Mouse (Mus musculus) lung, postnatal 0 days (tissue): ENCODE results near the gene Odaph. TPM values are rescaled to one million over a fixed set of nuclear protein-coding genes. Genes with fewer than 3 reads are reported as not detected.

Experiments used
- ATAC-seq: fragments of 200-750 bp; cut with Nextera tagmentation; 2 replicates; pipeline ENCODE4 v1.8.0; 2017; ENCODE audit warnings: moderate library complexity
- DNase-seq: peaks from one replicate; pipeline ENCODE4 v3.0.0-alpha.2; 2016; ENCODE audit warnings: low spot score
- H3K27ac ChIP-seq: fragments of 300-500 bp; sonication (generic); 2 replicates; pipeline ENCODE4 v1.5.1; 2014; ENCODE audit warnings: antibody characterized with exemption, mild to moderate bottlenecking, low read length, mixed read lengths
- H3K27me3 ChIP-seq: fragments of 300-500 bp; sonication (generic); replicated peaks from 2 replicates; pipeline ENCODE4 v1.6.1; 2014; ENCODE audit warnings: low read length, mixed read lengths; ENCODE audit not compliant: insufficient read depth
- H3K36me3 ChIP-seq: fragments of 300-500 bp; sonication (generic); 2 replicates; pipeline ENCODE4 v1.6.1; 2014; ENCODE audit warnings: low read length, mixed read lengths; ENCODE audit not compliant: insufficient read depth
- H3K4me1 ChIP-seq: fragments of 300-500 bp; sonication (generic); 2 replicates; pipeline ENCODE4 v1.6.1; 2014; ENCODE audit warnings: antibody characterized with exemption, low read depth, low read length, mixed read lengths; ENCODE audit not compliant: insufficient read depth
- H3K4me2 ChIP-seq: fragments of 300-500 bp; sonication (generic); replicated peaks from 2 replicates; pipeline ENCODE4 v1.6.1; 2014; ENCODE audit warnings: low read depth, mild to moderate bottlenecking, low read length, moderate library complexity, mixed read lengths
- H3K4me3 ChIP-seq: fragments of 300-500 bp; sonication (generic); 2 replicates; pipeline ENCODE4 v1.5.1; 2014; ENCODE audit warnings: low read depth, low read length
- H3K9ac ChIP-seq: fragments of 300-500 bp; sonication (generic); replicated peaks from 2 replicates; pipeline ENCODE4 v1.6.1; 2014; ENCODE audit warnings: low read depth, mild to moderate bottlenecking
- H3K9me3 ChIP-seq: fragments of 300-500 bp; sonication (generic); 2 replicates; pipeline ENCODE4 v1.6.1; 2016; ENCODE audit warnings: low read length, mixed read lengths
- CTCF ChIP-seq: IDR thresholded peaks from 2 replicates; pipeline ENCODE4 v1.5.1; 2016; ENCODE audit warnings: antibody characterized with exemption, mild to moderate bottlenecking
- EP300 ChIP-seq: IDR thresholded peaks from 2 replicates; pipeline ENCODE4 v1.6.1; 2016; ENCODE audit warnings: antibody characterized with exemption, mild to moderate bottlenecking, control low read depth
- WGBS: fragments of 180-500 bp; shearing (Covaris S2); extraction: QIAGEN DNeasy Blood & Tissue Kit; methylation state at CpG from one replicate; pipeline ENCODE4 v1.1.7; 2014; 5-methylcytosine and 5-hydroxymethylcytosine counted together
- polyA plus RNA-seq: library from polyadenylated mRNA; unstranded; fragments of >200 nt; fragmentation: Nextera tagmentation; extraction: Ambion mirVana; gene quantifications from 2 replicates; pipeline ENCODE4 v1.2.1, GENCODE M21; 2015

Odaph gene
- polyA plus RNA-seq, 1 experiment from 2014 or later: 0.21 TPM

DNA sequence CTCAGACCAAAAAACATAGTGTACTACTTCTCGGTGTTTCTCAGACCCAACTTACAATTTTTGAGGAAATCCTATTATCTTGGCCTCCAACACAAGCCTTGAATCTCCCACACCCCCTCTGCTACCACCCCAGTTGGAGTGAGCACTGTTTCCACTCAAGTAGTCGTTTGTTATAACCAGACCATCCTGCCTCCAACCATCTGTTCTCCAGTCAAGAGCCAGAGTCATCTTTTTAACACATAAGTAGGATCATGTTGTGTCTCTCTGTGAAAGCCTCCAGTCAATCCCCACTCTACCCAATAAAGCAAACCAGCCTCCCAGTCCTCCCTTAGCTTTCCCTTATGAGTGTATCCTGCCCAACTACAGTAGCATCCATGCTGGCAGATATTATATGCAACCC lies 3.8 kb upstream of the Odaph start:
- TF ChIP-seq CTCF (no peak), EP300 (no peak)
- 76% methylated on average over 2 of the region's 2 CpGs for WGBS
- no peaks in the 10 kb centered on the region for H3K27me3 ChIP-seq
- ATAC-seq: no peak
- H3K36me3 ChIP-seq: no peaks in the 10 kb centered on the region
- DNase-seq: no peak
- H3K4me3 ChIP-seq: no peak overlapping the region
- no peaks in the 10 kb centered on the region for H3K9me3 ChIP-seq
- H3K27ac ChIP-seq: no peak overlapping the region
- H3K9ac ChIP-seq: no peak overlapping the region
- no peaks in the 10 kb centered on the region for H3K4me1 ChIP-seq
- no peak overlapping the region for H3K4me2 ChIP-seq

DNA sequence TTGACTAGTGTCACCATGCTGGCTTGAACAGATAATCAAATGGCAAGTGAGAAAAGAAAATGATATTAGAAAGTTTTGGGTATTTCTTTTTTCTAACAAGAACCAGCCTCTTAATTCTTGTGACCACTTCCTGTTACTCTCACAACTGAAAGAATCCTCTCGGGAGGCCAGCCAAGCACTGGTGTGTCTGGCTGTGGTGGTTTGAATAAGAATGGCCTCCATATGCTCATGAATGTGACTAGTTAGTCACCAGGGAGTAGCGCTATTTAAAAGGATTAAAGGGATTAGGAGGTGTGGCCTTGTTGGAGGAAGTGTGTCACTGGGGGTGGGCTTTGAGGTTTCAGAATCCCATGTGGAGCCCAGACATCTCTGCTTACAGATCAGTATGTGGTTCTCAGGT lies 1.6 kb upstream of the Odaph start:
- no peaks in the 10 kb centered on the region for H3K4me1 ChIP-seq

DNA sequence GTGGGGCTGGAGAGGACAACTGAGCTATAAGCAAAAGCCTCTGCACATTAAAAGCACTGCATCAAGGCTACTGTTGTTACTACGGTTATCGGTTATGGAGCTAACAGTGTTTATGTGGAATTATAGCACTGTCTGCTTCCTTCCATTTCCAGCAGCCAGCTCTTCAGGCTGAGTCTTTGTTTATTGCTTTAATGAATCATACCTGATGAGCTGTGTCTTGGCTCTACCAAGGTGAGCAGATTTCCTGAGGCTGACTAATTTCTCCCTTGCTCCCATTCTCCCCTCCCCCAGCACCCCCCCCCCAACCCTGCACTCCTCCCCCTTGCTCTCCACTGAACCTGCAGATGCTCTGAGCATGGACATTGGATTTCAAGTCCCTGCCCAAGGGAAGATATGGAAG lies 524 bp downstream of the Odaph start:
- Histone ChIP-seq H3K27ac (no peak overlapping the region), H3K4me1 (no peaks in the 10 kb centered on the region), H3K27me3 (no peaks in the 10 kb centered on the region), H3K9me3 (no peaks in the 10 kb centered on the region), H3K9ac (no peak overlapping the region), H3K36me3 (no peaks in the 10 kb centered on the region), H3K4me3 (no peak overlapping the region), H3K4me2 (no peak overlapping the region)
- DNase-seq (no peak), ATAC-seq (no peak)
- WGBS: 80% methylated on average over 2 of the region's 2 CpGs
- no peak for TF ChIP-seq CTCF
- TF ChIP-seq EP300: no peak

More for the DNA sequence above, 1.6 kb upstream of the Odaph start:
- Histone ChIP-seq H3K4me2 (no peak overlapping the region), H3K27ac (no peak overlapping the region), H3K9me3 (no peaks in the 10 kb centered on the region), H3K9ac (no peak overlapping the region), H3K36me3 (no peaks in the 10 kb centered on the region), H3K27me3 (no peaks in the 10 kb centered on the region), H3K4me3 (no peak overlapping the region)
- TF ChIP-seq EP300 (no peak), CTCF (no peak)
- 50% methylated on average over 2 of the region's 2 CpGs for WGBS
- DNase-seq (no peak), ATAC-seq (no peak)

DNA sequence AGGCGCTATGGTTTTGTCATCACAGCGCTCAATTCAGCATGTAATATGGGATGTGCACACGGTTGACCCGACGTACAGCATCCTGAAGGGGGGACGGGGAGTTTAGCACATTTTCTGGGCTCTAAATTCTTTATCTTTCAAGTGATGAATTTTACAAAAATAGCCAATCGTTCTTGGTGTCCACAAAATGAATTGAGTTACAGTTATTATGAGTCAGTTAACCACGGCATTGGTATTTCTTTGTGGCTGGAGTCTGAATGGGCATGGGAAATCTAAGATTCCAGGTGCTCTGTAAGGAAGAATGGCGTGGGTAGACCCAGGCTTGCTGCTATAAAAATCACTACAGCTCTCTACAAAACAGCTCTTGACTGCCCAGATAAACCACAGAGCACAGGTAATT lies 2.0 kb downstream of the Odaph start:
- H3K4me1 ChIP-seq: no peaks in the 10 kb centered on the region
- TF ChIP-seq CTCF (no peak), EP300 (no peak)
- no peak overlapping the region for H3K9ac ChIP-seq
- DNase-seq (no peak), ATAC-seq (no peak)
- no peak overlapping the region for H3K4me3 ChIP-seq
- no peaks in the 10 kb centered on the region for H3K36me3 ChIP-seq
- no peak overlapping the region for H3K4me2 ChIP-seq
- no peak overlapping the region for H3K27ac ChIP-seq
- WGBS: 78% methylated on average over 9 of the region's 9 CpGs
- no peaks in the 10 kb centered on the region for H3K9me3 ChIP-seq
- H3K27me3 ChIP-seq: no peaks in the 10 kb centered on the region

DNA sequence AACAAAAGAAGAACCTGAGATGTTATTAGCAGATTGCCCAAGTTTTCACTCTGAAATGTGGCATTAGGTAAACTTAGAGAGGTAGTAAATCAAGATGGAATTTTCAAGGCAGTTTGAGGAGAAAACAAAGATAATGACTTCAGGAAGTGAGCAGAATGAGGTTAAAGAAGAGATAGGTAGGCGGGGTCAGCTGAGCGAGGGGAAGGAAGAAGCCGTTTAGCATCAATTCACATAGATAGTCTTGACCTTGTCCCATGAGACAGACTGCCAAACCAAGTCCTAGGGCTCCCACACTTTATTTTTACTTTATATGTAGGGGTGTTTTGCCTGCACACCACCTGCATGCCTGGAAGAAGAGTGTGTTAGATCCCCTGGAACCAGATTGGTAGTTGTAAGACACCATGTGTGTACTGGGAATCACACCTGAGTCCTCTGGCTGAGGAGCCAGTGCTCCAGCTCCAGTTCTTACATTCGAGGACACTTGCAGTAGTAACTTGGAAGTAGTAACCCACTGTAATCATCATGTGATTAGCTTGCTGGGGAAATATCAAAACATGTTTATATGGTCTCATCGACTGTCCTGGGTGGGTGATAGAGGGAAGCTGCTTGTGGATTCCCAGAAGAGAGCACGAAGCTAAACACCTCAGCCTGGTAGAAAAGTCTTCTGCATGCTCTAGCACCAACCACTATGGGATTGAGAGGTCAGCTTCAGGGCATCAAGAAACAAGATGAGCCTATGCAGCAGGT lies 4.1 kb downstream of the Odaph start:
- DNase-seq (no peak), ATAC-seq (no peak)
- Histone ChIP-seq H3K27ac (no peak overlapping the region), H3K36me3 (no peaks in the 10 kb centered on the region), H3K9ac (no peak overlapping the region), H3K4me2 (no peak overlapping the region), H3K4me1 (no peaks in the 10 kb centered on the region), H3K4me3 (no peak overlapping the region), H3K27me3 (no peaks in the 10 kb centered on the region), H3K9me3 (no peaks in the 10 kb centered on the region)
- 63% methylated on average over 6 of the region's 6 CpGs for WGBS
- TF ChIP-seq EP300: no peak
- no peak for TF ChIP-seq CTCF

DNA sequence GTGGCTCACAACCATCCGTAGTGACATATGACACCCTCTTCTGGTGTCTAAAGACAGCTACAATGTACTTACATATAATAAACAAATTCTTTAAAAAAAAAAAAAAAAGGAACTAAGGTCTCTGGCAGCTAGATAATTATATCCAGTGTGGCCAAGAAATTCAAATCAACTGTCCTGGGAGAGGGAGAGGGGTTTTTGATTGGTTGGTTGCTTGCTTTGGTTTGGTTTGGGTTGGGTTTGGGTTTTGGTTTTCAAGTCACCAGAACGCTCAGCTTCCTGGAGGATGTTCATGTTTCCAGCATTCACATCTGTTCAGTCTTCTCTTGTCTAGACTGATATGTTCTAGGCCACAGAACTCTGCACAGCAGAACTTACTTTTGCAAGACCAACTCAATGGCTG lies 5.8 kb downstream of the Odaph start:
- Histone ChIP-seq H3K4me2 (no peak overlapping the region), H3K9me3 (no peaks in the 10 kb centered on the region), H3K27ac (no peak overlapping the region), H3K36me3 (no peaks in the 10 kb centered on the region), H3K27me3 (no peaks in the 10 kb centered on the region), H3K9ac (no peak overlapping the region), H3K4me1 (no peaks in the 10 kb centered on the region), H3K4me3 (no peak overlapping the region)
- TF ChIP-seq CTCF (no peak), EP300 (no peak)
- DNase-seq (no peak), ATAC-seq (no peak)
- 81% methylated on average over 2 of the region's 2 CpGs for WGBS
